Mouse (Mus musculus): ENCODE data around the gene Milr1. TPM values are rescaled to one million over a fixed set of nuclear protein-coding genes. Genes with fewer than 3 reads are reported as not detected.

Gene Milr1
- 1.9 and 2.8 TPM in 2 replicates for polyA plus RNA-seq (2014; fragmentation: Nextera tagmentation; extraction: Ambion mirVana)

DNA sequence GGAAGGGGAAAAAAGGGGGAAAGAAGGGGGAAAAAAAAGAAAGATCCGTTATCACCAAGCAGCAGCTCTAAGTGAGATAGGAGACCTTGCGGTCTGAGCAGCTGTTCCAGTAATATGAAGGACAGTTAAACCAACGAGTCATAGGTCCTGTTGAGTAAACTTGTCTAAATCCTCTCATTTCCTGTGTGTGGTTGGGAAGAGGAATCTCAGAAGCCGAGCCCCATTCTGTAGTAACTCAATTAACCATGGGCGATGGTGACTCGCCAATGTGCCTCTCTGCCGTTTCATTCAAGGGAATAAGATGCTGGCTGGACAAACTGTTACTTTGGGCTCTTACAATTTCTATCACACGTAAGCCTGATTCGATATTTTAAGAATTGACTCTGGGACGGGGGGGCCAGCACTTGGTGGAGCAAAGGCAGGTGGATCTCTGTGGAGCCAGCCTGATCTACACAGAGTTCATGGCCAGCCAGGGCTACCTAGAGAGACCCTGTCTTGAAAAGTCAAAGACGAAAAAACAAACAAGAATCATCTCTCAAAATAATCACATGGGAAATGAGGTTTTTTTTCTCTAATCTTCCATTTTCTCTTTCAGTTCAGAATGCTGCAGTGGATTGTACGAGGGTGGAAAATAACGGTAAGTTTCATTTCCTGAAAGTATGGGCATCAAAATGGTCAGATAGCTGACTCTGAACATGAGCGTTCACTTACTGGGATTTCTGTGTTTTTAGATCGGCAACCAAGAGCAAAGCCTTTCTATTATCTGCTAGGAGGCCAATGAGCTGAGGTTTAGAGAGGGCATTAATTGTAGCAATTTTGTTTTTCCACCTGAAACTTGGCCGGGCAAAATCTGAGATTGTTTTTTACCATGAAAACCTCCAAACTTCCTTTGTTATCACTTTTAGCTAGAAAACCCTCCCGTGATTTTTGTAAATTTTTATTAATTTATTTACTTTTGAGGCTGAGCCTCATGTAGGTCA is at the start of gene Milr1:
Gene Milr1, plus strand, starts transcription at position 188 of the 980 bp plus-strand sequence.
- H3K4me3 ChIP-seq (ENCODE audit: low read depth, low read length): no peak within 1 kb of the TSS
- H3K9me3 ChIP-seq (ENCODE audit: control insufficient read depth, low read depth, low read length): no peaks in the 10 kb centered on the region
- H3K4me2 ChIP-seq (replicated peaks; ENCODE audit: low read depth, low read length): no peak within 1 kb of the TSS
- H3K27ac ChIP-seq (ENCODE audit: low read length): no peak within 1 kb of the TSS
- H3K4me1 ChIP-seq (ENCODE audit: control insufficient read depth, insufficient read depth, low read length): peaks cover 4% of the 10 kb centered on the region; the same call in 1 of the 2 replicates
- no peak within 1 kb of the TSS for H3K9ac ChIP-seq (replicated peaks; ENCODE audit: low read depth, low read length)
- no peak for ATAC-seq (ENCODE audit: insufficient number of reproducible peaks, insufficient read depth, low FRiP score, low read depth)
- 75% methylated on average over 17 of the region's 17 CpGs for WGBS
- H3K27me3 ChIP-seq (ENCODE audit: control insufficient read depth, insufficient read depth, low read length): no peaks in the 10 kb centered on the region
- no peaks in the 10 kb centered on the region for H3K36me3 ChIP-seq (ENCODE audit: control insufficient read depth, insufficient read depth, low read length)

DNA sequence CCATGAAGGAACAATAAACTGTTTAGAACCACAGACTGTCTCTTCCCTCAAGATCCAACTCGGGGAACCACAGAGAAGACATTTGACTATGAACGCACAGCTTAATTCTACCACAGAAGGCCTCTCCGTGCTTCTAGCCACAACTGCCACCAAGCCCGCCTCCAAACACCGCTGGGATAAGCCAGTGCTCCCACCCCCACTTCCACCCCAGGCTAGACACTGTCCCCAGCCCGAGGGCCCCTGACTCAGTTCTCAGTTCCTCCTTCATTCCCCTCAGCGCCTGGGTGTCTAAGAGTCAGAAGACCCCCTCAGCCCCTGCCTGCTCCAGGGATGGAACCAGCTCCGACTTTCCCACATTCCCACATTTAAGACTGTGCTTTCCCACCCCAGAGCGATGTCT is 49.4 kb upstream of the Milr1 start:
- no peaks in the 10 kb centered on the region for H3K27me3 ChIP-seq (ENCODE audit: control insufficient read depth, insufficient read depth, low read length)
- no peaks in the 10 kb centered on the region for H3K4me1 ChIP-seq (ENCODE audit: control insufficient read depth, insufficient read depth, low read length)
- H3K4me2 ChIP-seq (replicated peaks; ENCODE audit: low read depth, low read length): no peak overlapping the region
- WGBS: 68% methylated on average over 9 of the region's 9 CpGs
- no peak overlapping the region for H3K27ac ChIP-seq (ENCODE audit: low read length)
- ATAC-seq (ENCODE audit: insufficient number of reproducible peaks, insufficient read depth, low FRiP score, low read depth): no peak
- H3K4me3 ChIP-seq (ENCODE audit: low read depth, low read length): no peak overlapping the region
- H3K9ac ChIP-seq (replicated peaks; ENCODE audit: low read depth, low read length): no peak overlapping the region
- H3K36me3 ChIP-seq (ENCODE audit: control insufficient read depth, insufficient read depth, low read length): no peaks in the 10 kb centered on the region
- H3K9me3 ChIP-seq (ENCODE audit: control insufficient read depth, low read depth, low read length): no peaks in the 10 kb centered on the region

DNA sequence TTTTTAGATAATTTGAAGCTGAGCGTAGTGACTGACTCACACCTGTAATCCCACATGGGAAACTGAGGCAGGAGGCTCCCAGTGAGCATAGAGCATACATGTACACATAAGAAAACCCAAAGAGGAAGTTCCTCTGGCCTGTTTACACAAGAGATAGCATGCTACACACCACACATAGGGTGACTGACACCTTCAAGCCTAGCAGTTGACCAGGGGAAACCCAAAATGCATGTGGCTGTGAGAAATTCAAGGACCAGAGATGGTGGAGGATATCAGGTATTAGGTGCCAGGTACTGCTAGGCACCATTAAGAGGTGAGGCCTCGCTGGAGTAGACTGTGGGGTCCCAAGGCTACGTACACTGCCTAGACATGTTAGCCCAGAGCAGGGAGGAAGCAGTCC is 48.4 kb upstream of the Milr1 start:
- WGBS: 84% methylated on average over 3 of the region's 3 CpGs
- H3K4me2 ChIP-seq (replicated peaks; ENCODE audit: low read depth, low read length): no peak overlapping the region

DNA sequence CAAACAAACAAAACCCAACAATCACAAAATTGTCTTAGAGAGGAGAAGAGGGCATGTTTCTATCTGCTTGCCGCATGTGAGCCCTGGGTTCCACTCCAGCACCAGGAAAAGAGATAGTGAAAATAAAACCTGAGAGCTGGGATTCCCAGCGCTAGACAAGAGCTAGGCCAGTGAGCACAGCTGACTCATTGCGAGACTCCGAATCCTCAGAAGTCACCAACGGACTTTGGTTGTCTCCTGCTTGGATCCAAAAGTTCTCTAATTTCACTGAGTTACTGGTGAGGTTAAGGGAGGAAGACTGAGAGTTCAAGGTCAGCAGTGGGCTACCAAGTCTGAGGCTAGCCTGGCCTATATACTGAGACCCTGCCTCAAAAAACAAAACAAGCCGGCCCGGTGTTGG is 47.1 kb upstream of the Milr1 start:
- no peak for ATAC-seq (ENCODE audit: insufficient number of reproducible peaks, insufficient read depth, low FRiP score, low read depth)
- WGBS: 87% methylated on average over 7 of the region's 7 CpGs
- no peaks in the 10 kb centered on the region for H3K4me1 ChIP-seq (ENCODE audit: control insufficient read depth, insufficient read depth, low read length)
- H3K9me3 ChIP-seq (ENCODE audit: control insufficient read depth, low read depth, low read length): no peaks in the 10 kb centered on the region
- H3K4me3 ChIP-seq (ENCODE audit: low read depth, low read length): no peak overlapping the region
- no peak overlapping the region for H3K27ac ChIP-seq (ENCODE audit: low read length)
- H3K4me2 ChIP-seq (replicated peaks; ENCODE audit: low read depth, low read length): no peak overlapping the region
- no peaks in the 10 kb centered on the region for H3K36me3 ChIP-seq (ENCODE audit: control insufficient read depth, insufficient read depth, low read length)
- H3K9ac ChIP-seq (replicated peaks; ENCODE audit: low read depth, low read length): no peak overlapping the region
- no peaks in the 10 kb centered on the region for H3K27me3 ChIP-seq (ENCODE audit: control insufficient read depth, insufficient read depth, low read length)

More for the DNA sequence above, 48.4 kb upstream of the Milr1 start:
- Histone ChIP-seq H3K9me3 (ENCODE audit: control insufficient read depth, low read depth, low read length) (no peaks in the 10 kb centered on the region), H3K27ac (ENCODE audit: low read length) (no peak overlapping the region), H3K9ac (replicated peaks; ENCODE audit: low read depth, low read length) (no peak overlapping the region), H3K4me1 (ENCODE audit: control insufficient read depth, insufficient read depth, low read length) (no peaks in the 10 kb centered on the region), H3K36me3 (ENCODE audit: control insufficient read depth, insufficient read depth, low read length) (no peaks in the 10 kb centered on the region), H3K27me3 (ENCODE audit: control insufficient read depth, insufficient read depth, low read length) (no peaks in the 10 kb centered on the region), H3K4me3 (ENCODE audit: low read depth, low read length) (no peak overlapping the region)
- ATAC-seq (ENCODE audit: insufficient number of reproducible peaks, insufficient read depth, low FRiP score, low read depth): no peak

DNA sequence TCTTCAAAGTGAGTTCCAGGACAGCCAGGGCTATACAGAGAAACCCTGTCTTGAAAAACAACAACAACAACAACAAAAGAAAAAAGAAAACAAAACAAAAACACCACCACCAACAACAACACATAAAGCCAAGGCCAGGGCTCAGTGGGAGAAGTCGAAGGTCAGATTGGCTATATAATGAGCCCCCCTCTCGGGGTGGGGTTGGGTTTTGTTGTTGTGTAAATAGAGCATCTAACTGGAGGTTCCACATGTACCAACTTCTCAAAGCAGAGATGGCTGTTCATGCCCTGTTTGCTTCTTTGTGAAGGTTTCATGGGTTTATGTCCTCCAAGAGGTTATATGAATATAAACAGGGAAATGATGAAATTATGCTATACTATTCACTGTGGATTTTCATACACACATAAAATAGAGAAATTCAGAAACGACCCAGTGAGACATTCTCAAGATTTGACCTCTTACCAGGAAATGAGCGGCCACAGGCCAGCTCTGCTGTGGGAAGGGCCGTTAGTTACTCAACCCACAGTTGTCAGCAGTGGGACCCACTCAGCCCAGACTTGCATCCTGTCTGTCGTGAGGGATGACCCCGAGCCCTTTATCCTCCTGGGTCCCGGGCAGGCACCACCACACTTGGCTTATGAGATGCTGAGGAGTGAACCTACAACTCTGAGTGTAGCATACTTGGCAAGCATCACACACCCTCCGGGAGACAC is 46.5 kb upstream of the Milr1 start:
- no peaks in the 10 kb centered on the region for H3K4me1 ChIP-seq (ENCODE audit: control insufficient read depth, insufficient read depth, low read length)
- H3K9me3 ChIP-seq (ENCODE audit: control insufficient read depth, low read depth, low read length): no peaks in the 10 kb centered on the region
- H3K4me2 ChIP-seq (replicated peaks; ENCODE audit: low read depth, low read length): no peak overlapping the region
- WGBS: 62% methylated on average over 9 of the region's 9 CpGs
- H3K4me3 ChIP-seq (ENCODE audit: low read depth, low read length): no peak overlapping the region
- H3K9ac ChIP-seq (replicated peaks; ENCODE audit: low read depth, low read length): no peak overlapping the region
- no peak for ATAC-seq (ENCODE audit: insufficient number of reproducible peaks, insufficient read depth, low FRiP score, low read depth)
- H3K36me3 ChIP-seq (ENCODE audit: control insufficient read depth, insufficient read depth, low read length): no peaks in the 10 kb centered on the region
- H3K27me3 ChIP-seq (ENCODE audit: control insufficient read depth, insufficient read depth, low read length): no peaks in the 10 kb centered on the region
- no peak overlapping the region for H3K27ac ChIP-seq (ENCODE audit: low read length)

DNA sequence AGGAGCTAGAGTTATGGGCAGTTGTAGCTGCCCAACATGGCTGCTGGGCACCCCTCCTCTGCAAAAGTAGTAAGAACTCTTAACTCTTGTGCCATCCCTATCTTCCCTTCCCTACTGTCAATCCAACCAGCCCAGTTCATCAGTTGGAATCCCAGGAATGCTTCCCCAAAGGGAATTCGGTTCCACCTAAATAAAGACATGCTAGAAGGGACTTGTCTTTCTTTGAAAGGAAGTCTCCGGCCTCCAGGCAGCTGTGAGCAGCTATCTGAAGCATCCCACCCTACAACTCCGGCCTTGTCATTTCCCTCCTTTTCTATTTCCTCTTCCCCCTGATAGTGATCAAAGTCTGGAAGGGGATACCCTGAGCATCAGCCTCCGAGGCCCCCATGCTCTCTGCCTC is 44.8 kb upstream of the Milr1 start:
- H3K27ac ChIP-seq (ENCODE audit: low read length): no peak overlapping the region
- no peaks in the 10 kb centered on the region for H3K27me3 ChIP-seq (ENCODE audit: control insufficient read depth, insufficient read depth, low read length)
- H3K4me2 ChIP-seq (replicated peaks; ENCODE audit: low read depth, low read length): no peak overlapping the region
- no peaks in the 10 kb centered on the region for H3K4me1 ChIP-seq (ENCODE audit: control insufficient read depth, insufficient read depth, low read length)
- no peak overlapping the region for H3K9ac ChIP-seq (replicated peaks; ENCODE audit: low read depth, low read length)
- ATAC-seq (ENCODE audit: insufficient number of reproducible peaks, insufficient read depth, low FRiP score, low read depth): no peak
- no peaks in the 10 kb centered on the region for H3K36me3 ChIP-seq (ENCODE audit: control insufficient read depth, insufficient read depth, low read length)
- no peaks in the 10 kb centered on the region for H3K9me3 ChIP-seq (ENCODE audit: control insufficient read depth, low read depth, low read length)
- 46% methylated on average over 4 of the region's 4 CpGs for WGBS
- no peak overlapping the region for H3K4me3 ChIP-seq (ENCODE audit: low read depth, low read length)

DNA sequence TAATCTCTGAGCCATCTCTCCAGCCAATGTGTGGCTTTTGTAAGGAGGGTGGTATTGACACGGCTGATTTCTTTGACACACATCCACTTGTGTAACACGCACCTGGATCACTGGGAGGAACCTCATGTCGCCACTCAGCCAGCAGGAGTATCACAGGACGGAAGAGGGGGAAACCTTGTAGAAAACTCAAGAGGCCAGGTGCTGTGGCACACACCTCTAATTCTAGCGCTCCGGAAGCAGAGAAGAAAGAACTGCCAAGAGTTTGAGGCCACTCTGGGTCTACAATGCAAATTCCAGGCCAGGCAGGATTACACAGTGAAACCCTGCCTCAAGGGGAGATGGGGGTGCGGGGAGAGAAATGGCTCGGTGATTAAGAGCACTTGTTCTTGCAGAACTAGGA is 43.9 kb upstream of the Milr1 start:
- Histone ChIP-seq H3K4me2 (replicated peaks; ENCODE audit: low read depth, low read length) (no peak overlapping the region), H3K4me1 (ENCODE audit: control insufficient read depth, insufficient read depth, low read length) (no peaks in the 10 kb centered on the region), H3K36me3 (ENCODE audit: control insufficient read depth, insufficient read depth, low read length) (no peaks in the 10 kb centered on the region), H3K27me3 (ENCODE audit: control insufficient read depth, insufficient read depth, low read length) (no peaks in the 10 kb centered on the region), H3K9me3 (ENCODE audit: control insufficient read depth, low read depth, low read length) (no peaks in the 10 kb centered on the region), H3K27ac (ENCODE audit: low read length) (no peak overlapping the region), H3K4me3 (ENCODE audit: low read depth, low read length) (no peak overlapping the region), H3K9ac (replicated peaks; ENCODE audit: low read depth, low read length) (no peak overlapping the region)
- WGBS: 71% methylated on average over 8 of the region's 8 CpGs
- no peak for ATAC-seq (ENCODE audit: insufficient number of reproducible peaks, insufficient read depth, low FRiP score, low read depth)

DNA sequence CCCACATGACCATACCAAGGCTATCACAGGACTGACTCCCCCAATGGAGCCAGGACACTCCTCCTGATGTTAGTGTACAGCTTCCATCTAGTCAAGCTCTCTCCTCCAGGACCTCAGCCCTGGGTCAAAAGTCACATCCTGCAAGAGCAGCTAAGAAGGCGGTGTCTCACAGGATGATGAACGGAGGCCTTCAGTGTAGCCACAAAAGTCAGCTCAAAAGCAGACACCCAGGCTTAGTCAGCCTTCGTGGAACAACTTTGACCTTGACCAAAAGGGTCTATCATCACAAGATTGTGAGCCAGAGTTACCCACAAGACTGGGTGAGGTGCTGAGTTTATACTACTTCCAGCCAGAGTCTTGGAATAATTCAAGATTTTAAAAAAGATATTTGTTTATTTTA is 43.2 kb upstream of the Milr1 start:
- 49% methylated on average over 3 of the region's 3 CpGs for WGBS
- Histone ChIP-seq H3K9ac (replicated peaks; ENCODE audit: low read depth, low read length) (no peak overlapping the region), H3K36me3 (ENCODE audit: control insufficient read depth, insufficient read depth, low read length) (no peaks in the 10 kb centered on the region), H3K27ac (ENCODE audit: low read length) (no peak overlapping the region), H3K4me1 (ENCODE audit: control insufficient read depth, insufficient read depth, low read length) (no peaks in the 10 kb centered on the region), H3K9me3 (ENCODE audit: control insufficient read depth, low read depth, low read length) (no peaks in the 10 kb centered on the region), H3K4me3 (ENCODE audit: low read depth, low read length) (no peak overlapping the region), H3K27me3 (ENCODE audit: control insufficient read depth, insufficient read depth, low read length) (no peaks in the 10 kb centered on the region), H3K4me2 (replicated peaks; ENCODE audit: low read depth, low read length) (no peak overlapping the region)
- no peak for ATAC-seq (ENCODE audit: insufficient number of reproducible peaks, insufficient read depth, low FRiP score, low read depth)

All from stomach, embryonic 14.5 days (tissue).